Mouse (Mus musculus): ENCODE data around the gene Rgs3. TPM values are rescaled to one million over a fixed set of nuclear protein-coding genes. Genes with fewer than 3 reads are reported as not detected.
A peak's percentile ranks its signal among the peaks of the same experiment; 100 is the strongest.

Rgs3 gene
- polyA plus RNA-seq, 1 experiment from 2014 or later: 33.6 TPM

GRCm38 (mm10) chr4:62526256-62526655 lies 33.4 kb upstream of the Rgs3 start:
- no peak for ATAC-seq (replicated peaks; ENCODE audit: low FRiP score)
- H3K4me1 ChIP-seq (replicated peaks; ENCODE audit: control insufficient read depth, insufficient read depth, low read length): peaks cover 5% of the 10 kb centered on the region; the same call in 1 of the 2 replicates
- no peak overlapping the region for H3K9ac ChIP-seq (ENCODE audit: low read length)
- no peaks in the 10 kb centered on the region for H3K27me3 ChIP-seq (ENCODE audit: control insufficient read depth, insufficient read depth, low read length)
- no peak for DNase-seq (ENCODE audit: low spot score)
- H3K4me2 ChIP-seq (ENCODE audit: low read depth, low read length, severe bottlenecking): no peak overlapping the region
- WGBS: 62% methylated on average over 2 of the region's 2 CpGs
- H3K9me3 ChIP-seq (ENCODE audit: control insufficient read depth, low read length): no peaks in the 10 kb centered on the region
- no peak overlapping the region for H3K4me3 ChIP-seq (ENCODE audit: low read depth, low read length)
- no peak overlapping the region for H3K27ac ChIP-seq (ENCODE audit: low read depth, low read length)
- no peaks in the 10 kb centered on the region for H3K36me3 ChIP-seq (ENCODE audit: control insufficient read depth, insufficient read depth, low read length)

GRCm38 (mm10) chr4:62527655-62528054 lies 32.0 kb upstream of the Rgs3 start:
- ATAC-seq (replicated peaks; ENCODE audit: low FRiP score) (no peak), DNase-seq (ENCODE audit: low spot score) (no peak)
- Histone ChIP-seq H3K9me3 (ENCODE audit: control insufficient read depth, low read length) (no peaks in the 10 kb centered on the region), H3K4me1 (replicated peaks; ENCODE audit: control insufficient read depth, insufficient read depth, low read length) (peaks cover 5% of the 10 kb centered on the region; the same call in 1 of the 2 replicates), H3K4me2 (ENCODE audit: low read depth, low read length, severe bottlenecking) (no peak overlapping the region), H3K27me3 (ENCODE audit: control insufficient read depth, insufficient read depth, low read length) (no peaks in the 10 kb centered on the region), H3K9ac (ENCODE audit: low read length) (no peak overlapping the region), H3K27ac (ENCODE audit: low read depth, low read length) (no peak overlapping the region), H3K4me3 (ENCODE audit: low read depth, low read length) (no peak overlapping the region), H3K36me3 (ENCODE audit: control insufficient read depth, insufficient read depth, low read length) (no peaks in the 10 kb centered on the region)
- WGBS: 81% methylated on average over 4 of the region's 4 CpGs

GRCm38 (mm10) chr4:62533729-62534128 lies 25.9 kb upstream of the Rgs3 start:
- H3K36me3 ChIP-seq (ENCODE audit: control insufficient read depth, insufficient read depth, low read length): no peaks in the 10 kb centered on the region
- ATAC-seq (replicated peaks; ENCODE audit: low FRiP score): no peak

GRCm38 (mm10) chr4:62541802-62542201 lies 17.8 kb upstream of the Rgs3 start:
- DNase-seq (ENCODE audit: low spot score) (peak; percentile 21), ATAC-seq (replicated peaks; ENCODE audit: low FRiP score) (no peak)
- WGBS: 72% methylated on average over 3 of the region's 3 CpGs
- no peaks in the 10 kb centered on the region for H3K36me3 ChIP-seq (ENCODE audit: control insufficient read depth, insufficient read depth, low read length)
- H3K27me3 ChIP-seq (ENCODE audit: control insufficient read depth, insufficient read depth, low read length): no peaks in the 10 kb centered on the region
- H3K9me3 ChIP-seq (ENCODE audit: control insufficient read depth, low read length): no peaks in the 10 kb centered on the region
- no peak overlapping the region for H3K27ac ChIP-seq (ENCODE audit: low read depth, low read length)
- H3K4me2 ChIP-seq (ENCODE audit: low read depth, low read length, severe bottlenecking): no peak overlapping the region
- H3K4me1 ChIP-seq (replicated peaks; ENCODE audit: control insufficient read depth, insufficient read depth, low read length): no peaks in the 10 kb centered on the region
- no peak overlapping the region for H3K4me3 ChIP-seq (ENCODE audit: low read depth, low read length)
- H3K9ac ChIP-seq (ENCODE audit: low read length): no peak overlapping the region

More at GRCm38 (mm10) chr4:62533729-62534128, 25.9 kb upstream of the Rgs3 start:
- no peaks in the 10 kb centered on the region for H3K27me3 ChIP-seq (ENCODE audit: control insufficient read depth, insufficient read depth, low read length)
- H3K4me3 ChIP-seq (ENCODE audit: low read depth, low read length): no peak overlapping the region
- no peak overlapping the region for H3K4me2 ChIP-seq (ENCODE audit: low read depth, low read length, severe bottlenecking)
- WGBS: 79% methylated on average over 6 of the region's 6 CpGs
- no peaks in the 10 kb centered on the region for H3K4me1 ChIP-seq (replicated peaks; ENCODE audit: control insufficient read depth, insufficient read depth, low read length)
- peak; percentile 47 for DNase-seq (ENCODE audit: low spot score)
- H3K9ac ChIP-seq (ENCODE audit: low read length): no peak overlapping the region
- H3K9me3 ChIP-seq (ENCODE audit: control insufficient read depth, low read length): no peaks in the 10 kb centered on the region
- H3K27ac ChIP-seq (ENCODE audit: low read depth, low read length): no peak overlapping the region

- no peak overlapping the region for H3K9ac ChIP-seq (ENCODE audit: low read length)
- H3K4me2 ChIP-seq (ENCODE audit: low read depth, low read length, severe bottlenecking): no peak overlapping the region
- H3K36me3 ChIP-seq (ENCODE audit: control insufficient read depth, insufficient read depth, low read length): no peaks in the 10 kb centered on the region
- H3K9me3 ChIP-seq (ENCODE audit: control insufficient read depth, low read length): no peaks in the 10 kb centered on the region
- no peak overlapping the region for H3K4me3 ChIP-seq (ENCODE audit: low read depth, low read length)
- ATAC-seq (replicated peaks; ENCODE audit: low FRiP score) (no peak), DNase-seq (ENCODE audit: low spot score) (peak; percentile 36)
- no peaks in the 10 kb centered on the region for H3K27me3 ChIP-seq (ENCODE audit: control insufficient read depth, insufficient read depth, low read length)
- H3K27ac ChIP-seq (ENCODE audit: low read depth, low read length): no peak overlapping the region
- WGBS: 93% methylated on average over 6 of the region's 6 CpGs
- no peaks in the 10 kb centered on the region for H3K4me1 ChIP-seq (replicated peaks; ENCODE audit: control insufficient read depth, insufficient read depth, low read length)
Measured at GRCm38 (mm10) chr4:62543782-62544181, 15.9 kb upstream of the Rgs3 start.

- H3K4me1 ChIP-seq (replicated peaks; ENCODE audit: control insufficient read depth, insufficient read depth, low read length): no peaks in the 10 kb centered on the region
- no peak for ATAC-seq (replicated peaks; ENCODE audit: low FRiP score)
- H3K27ac ChIP-seq (ENCODE audit: low read depth, low read length): no peak overlapping the region
- no peaks in the 10 kb centered on the region for H3K36me3 ChIP-seq (ENCODE audit: control insufficient read depth, insufficient read depth, low read length)
- DNase-seq (ENCODE audit: low spot score): no peak
- H3K9me3 ChIP-seq (ENCODE audit: control insufficient read depth, low read length): no peaks in the 10 kb centered on the region
- H3K27me3 ChIP-seq (ENCODE audit: control insufficient read depth, insufficient read depth, low read length): no peaks in the 10 kb centered on the region
- no peak overlapping the region for H3K4me2 ChIP-seq (ENCODE audit: low read depth, low read length, severe bottlenecking)
- no peak overlapping the region for H3K9ac ChIP-seq (ENCODE audit: low read length)
- H3K4me3 ChIP-seq (ENCODE audit: low read depth, low read length): no peak overlapping the region
Measured at GRCm38 (mm10) chr4:62544801-62545200, 14.8 kb upstream of the Rgs3 start.

GRCm38 (mm10) chr4:62551966-62552365 lies 7.7 kb upstream of the Rgs3 start:
- Histone ChIP-seq H3K4me3 (ENCODE audit: low read depth, low read length) (no peak overlapping the region), H3K4me1 (replicated peaks; ENCODE audit: control insufficient read depth, insufficient read depth, low read length) (no peaks in the 10 kb centered on the region), H3K27me3 (ENCODE audit: control insufficient read depth, insufficient read depth, low read length) (no peaks in the 10 kb centered on the region), H3K27ac (ENCODE audit: low read depth, low read length) (no peak overlapping the region), H3K36me3 (ENCODE audit: control insufficient read depth, insufficient read depth, low read length) (no peaks in the 10 kb centered on the region), H3K4me2 (ENCODE audit: low read depth, low read length, severe bottlenecking) (no peak overlapping the region), H3K9me3 (ENCODE audit: control insufficient read depth, low read length) (no peaks in the 10 kb centered on the region), H3K9ac (ENCODE audit: low read length) (no peak overlapping the region)
- WGBS: 92% methylated on average over 7 of the region's 7 CpGs
- ATAC-seq (replicated peaks; ENCODE audit: low FRiP score) (no peak), DNase-seq (ENCODE audit: low spot score) (no peak)

- no peak overlapping the region for H3K4me2 ChIP-seq (ENCODE audit: low read depth, low read length, severe bottlenecking)
- H3K9me3 ChIP-seq (ENCODE audit: control insufficient read depth, low read length): no peaks in the 10 kb centered on the region
- WGBS: 81% methylated on average over 3 of the region's 3 CpGs
- no peaks in the 10 kb centered on the region for H3K4me1 ChIP-seq (replicated peaks; ENCODE audit: control insufficient read depth, insufficient read depth, low read length)
- ATAC-seq (replicated peaks; ENCODE audit: low FRiP score) (no peak), DNase-seq (ENCODE audit: low spot score) (no peak)
- no peaks in the 10 kb centered on the region for H3K36me3 ChIP-seq (ENCODE audit: control insufficient read depth, insufficient read depth, low read length)
- H3K27ac ChIP-seq (ENCODE audit: low read depth, low read length): no peak overlapping the region
- H3K27me3 ChIP-seq (ENCODE audit: control insufficient read depth, insufficient read depth, low read length): no peaks in the 10 kb centered on the region
- no peak overlapping the region for H3K4me3 ChIP-seq (ENCODE audit: low read depth, low read length)
- H3K9ac ChIP-seq (ENCODE audit: low read length): no peak overlapping the region
Measured at GRCm38 (mm10) chr4:62557436-62557835, 2.2 kb upstream of the Rgs3 start.

GRCm38 (mm10) chr4:62560963-62561629 lies 1.4 kb downstream of the Rgs3 start:
- no peak overlapping the region for H3K9ac ChIP-seq (ENCODE audit: low read length)
- H3K36me3 ChIP-seq (ENCODE audit: control insufficient read depth, insufficient read depth, low read length): no peaks in the 10 kb centered on the region
- 23% methylated on average over 4 of the region's 4 CpGs for WGBS
- H3K4me1 ChIP-seq (replicated peaks; ENCODE audit: control insufficient read depth, insufficient read depth, low read length): no peaks in the 10 kb centered on the region
- no peak overlapping the region for H3K4me2 ChIP-seq (ENCODE audit: low read depth, low read length, severe bottlenecking)
- DNase-seq (ENCODE audit: low spot score) (peak; percentile 66), ATAC-seq (replicated peaks; ENCODE audit: low FRiP score) (peak; percentile 53)
- H3K4me3 ChIP-seq (ENCODE audit: low read depth, low read length): no peak overlapping the region
- no peak overlapping the region for H3K27ac ChIP-seq (ENCODE audit: low read depth, low read length)
- H3K27me3 ChIP-seq (ENCODE audit: control insufficient read depth, insufficient read depth, low read length): no peaks in the 10 kb centered on the region
- H3K9me3 ChIP-seq (ENCODE audit: control insufficient read depth, low read length): no peaks in the 10 kb centered on the region
